In the genomic region with DNA sequence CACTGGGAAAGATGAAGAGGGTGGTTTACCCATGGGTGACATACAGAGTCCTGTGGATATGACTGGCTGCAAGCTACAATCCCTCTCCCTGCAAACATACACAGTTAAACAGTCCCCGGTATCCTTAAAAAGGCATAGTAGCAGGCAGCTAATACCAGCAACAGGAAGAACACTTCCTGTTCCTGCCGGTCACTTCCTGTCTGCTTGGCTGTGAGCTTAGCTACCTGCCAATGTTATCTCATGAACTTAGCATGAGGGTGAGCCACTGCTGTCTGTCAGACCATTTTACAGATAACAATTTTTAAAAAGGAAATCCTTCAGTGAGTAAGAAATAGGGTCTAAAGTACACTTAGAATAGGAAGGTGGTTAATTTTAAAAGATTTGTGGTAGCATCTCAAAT, we compare ENCODE assay signal across 23 mouse cellular contexts.
A peak's percentile ranks its signal among the peaks of the same experiment; 100 is the strongest.
DNase-seq lines count a peak whose midpoint lies in the region; ATAC-seq and TF ChIP-seq lines count a peak whose summit lies in the region.
"Had no signal": no experiment of that assay in that cellular context is flagged by ENCODE, and none has a peak within 500 bp of the region (broad histone marks: within the 10 kb centered on the region; RNA-seq: fewer than 3 reads in every experiment).

No protein-coding gene starts in this region.

- no peaks in the 10 kb centered on the region for H3K27me3 ChIP-seq in lung, embryonic 14.5 days (ENCODE audit: insufficient read depth, low read length)
- H3K27me3 ChIP-seq in MEL (ENCODE audit: control insufficient read depth in 1 of 2, insufficient read depth in 2 of 2, low read length in 2 of 2), result no peaks in the 10 kb centered on the region
- H3K27me3 ChIP-seq in splenic B cell, adult 2 months (ENCODE audit: control insufficient read depth, insufficient read depth, low read length, poor library complexity, severe bottlenecking), result no peaks in the 10 kb centered on the region
- H3K27me3 ChIP-seq in midbrain, embryonic 15.5 days (replicated peaks), result no peaks in the 10 kb centered on the region
- H3K27me3 ChIP-seq: liver, embryonic 12.5 days; lung, embryonic 15.5 days; midbrain, embryonic 13.5 days had no signal

- no peaks in the 10 kb centered on the region for H3K79me2 ChIP-seq in MEL (ENCODE audit: control insufficient read depth, insufficient read depth, low read length, poor library complexity)

- TF ChIP-seq CTCF in lung, embryonic 14.5 days (IDR thresholded peaks at IDR 0.05; ENCODE audit: low read depth), result no peak
- TF ChIP-seq CTCF in MEL (IDR thresholded peaks at IDR 0.05 in 2 of 3, conservative IDR thresholded peaks at IDR 0.05 in 1 of 3; ENCODE audit: control insufficient read depth in 1 of 3, insufficient read depth in 1 of 3, low read depth in 2 of 3, low read length in 3 of 3, poor library complexity in 1 of 3, severe bottlenecking in 1 of 3), result no peak

- TF ChIP-seq EP300 in MEL (IDR thresholded peaks at IDR 0.05; ENCODE audit: low read depth in 1 of 2, low read length in 2 of 2), result peak; percentile 63 to 80

- H3K4me2 ChIP-seq in lung, embryonic 14.5 days, result no peak overlapping the region
- H3K4me2 ChIP-seq in midbrain, embryonic 15.5 days, result no peak overlapping the region
- H3K4me2 ChIP-seq: heart, embryonic 11.5 days; hindbrain, embryonic 14.5 days; liver, embryonic 12.5 days; lung, embryonic 15.5 days; midbrain, embryonic 13.5 days had no signal

- DNase-seq in lung, embryonic 14.5 days, result peak; percentile 10
- no peak for DNase-seq in lung, postnatal 25 days (ENCODE audit: low spot score)
- peak; percentile 67 for DNase-seq in MEL (ENCODE audit: low read depth, low spot score)
- peak; percentile 24 for DNase-seq in splenic B cell, adult 2 months (ENCODE audit: low read depth, low spot score)
- no peak for DNase-seq in adrenal gland, adult 8-10 months
- DNase-seq: cerebellum, adult 9-10 months; embryo, embryonic 11 days; forebrain, postnatal 0 days; gastrocnemius, postnatal 36 days; heart, postnatal 14 days had no signal

- no peak overlapping the region for H3K27ac ChIP-seq in lung, embryonic 14.5 days (ENCODE audit: low read depth)
- peak overlapping the region; percentile 42 for H3K27ac ChIP-seq in MEL (ENCODE audit: control insufficient read depth, low read depth, low read length)
- H3K27ac ChIP-seq in midbrain, embryonic 15.5 days, result no peak overlapping the region
- H3K27ac ChIP-seq: hindbrain, embryonic 14.5 days; kidney, postnatal 0 days; layer of hippocampus, adult 2 months; left cerebral cortex, adult 2 months; liver, embryonic 12.5 days; lung, embryonic 15.5 days; macrophage; midbrain, embryonic 13.5 days had no signal

- no peak overlapping the region for H3K9ac ChIP-seq in lung, embryonic 14.5 days
- H3K9ac ChIP-seq in MEL (ENCODE audit: control insufficient read depth, low read depth, low read length, poor library complexity, severe bottlenecking), result no peak overlapping the region
- no peak overlapping the region for H3K9ac ChIP-seq in midbrain, embryonic 15.5 days
- H3K9ac ChIP-seq: forebrain, postnatal 0 days; hindbrain, embryonic 14.5 days; liver, embryonic 12.5 days; lung, embryonic 15.5 days; midbrain, embryonic 13.5 days had no signal

- no peak overlapping the region for H3K4me3 ChIP-seq in lung, embryonic 14.5 days (ENCODE audit: low read depth, low read length)
- H3K4me3 ChIP-seq in MEL (ENCODE audit: control insufficient read depth in 1 of 2, insufficient read depth in 1 of 2, low read depth in 2 of 2, low read length in 2 of 2), result no peak overlapping the region
- H3K4me3 ChIP-seq in midbrain, embryonic 15.5 days, result no peak overlapping the region
- H3K4me3 ChIP-seq: layer of hippocampus, adult 2 months; left cerebral cortex, adult 2 months; liver, embryonic 12.5 days; lung, embryonic 15.5 days; midbrain, embryonic 13.5 days had no signal

- ATAC-seq in lung, embryonic 14.5 days (ENCODE audit: insufficient read depth), result no peak
- ATAC-seq in hematopoietic stem cell, adult 5-6 weeks (replicated peaks in 1 of 2; ENCODE audit: insufficient read depth in 1 of 2, low FRiP score in 2 of 2, low TSS enrichment in 1 of 2, low read depth in 1 of 2, poor library complexity in 2 of 2, severe bottlenecking in 2 of 2), result peak; percentile 29 to 47; a peak in 2 of 4 replicates
- no peak for ATAC-seq in midbrain, embryonic 15.5 days (replicated peaks)
- ATAC-seq: forebrain, postnatal 0 days; intestine, embryonic 16.5 days; liver, embryonic 12.5 days; midbrain, embryonic 13.5 days had no signal

- no peak for TF ChIP-seq RAD21 in MEL (IDR thresholded peaks at IDR 0.05; ENCODE audit: low read depth, low read length)

- H3K9me3 ChIP-seq in lung, embryonic 14.5 days (ENCODE audit: low read depth, low read length), result no peaks in the 10 kb centered on the region
- no peaks in the 10 kb centered on the region for H3K9me3 ChIP-seq in MEL (replicated peaks; ENCODE audit: insufficient read depth, low read length)
- no peaks in the 10 kb centered on the region for H3K9me3 ChIP-seq in midbrain, embryonic 15.5 days
- H3K9me3 ChIP-seq: liver, embryonic 12.5 days; lung, embryonic 15.5 days; midbrain, embryonic 13.5 days had no signal

- WGBS in lung, embryonic 14.5 days, result 63% methylated on average over 2 of the region's 2 CpGs
- 85% methylated on average over 2 of the region's 2 CpGs for WGBS in midbrain, embryonic 15.5 days

- H3K4me1 ChIP-seq in lung, embryonic 14.5 days (ENCODE audit: insufficient read depth), result no peaks in the 10 kb centered on the region
- peaks cover 12 to 17% of the 10 kb centered on the region in 2 experiments for H3K4me1 ChIP-seq in MEL (ENCODE audit: control insufficient read depth in 1 of 2, insufficient read depth in 2 of 2, low read length in 2 of 2)
- H3K4me1 ChIP-seq in midbrain, embryonic 15.5 days, result no peaks in the 10 kb centered on the region
- H3K4me1 ChIP-seq: liver, embryonic 12.5 days; lung, embryonic 15.5 days; midbrain, embryonic 13.5 days had no signal

- no peaks in the 10 kb centered on the region for H3K36me3 ChIP-seq in lung, embryonic 14.5 days (ENCODE audit: insufficient read depth)
- peaks cover 0 to 23% of the 10 kb centered on the region in 2 experiments; a peak in 3 of 4 replicates for H3K36me3 ChIP-seq in MEL (ENCODE audit: control insufficient read depth in 1 of 2, insufficient read depth in 2 of 2, low read length in 2 of 2)
- no peaks in the 10 kb centered on the region; the same call in none of the 2 replicates for H3K36me3 ChIP-seq in splenic B cell, adult 2 months (ENCODE audit: control insufficient read depth, insufficient read depth, low read length, poor library complexity, severe bottlenecking)
- no peaks in the 10 kb centered on the region for H3K36me3 ChIP-seq in midbrain, embryonic 15.5 days (replicated peaks)
- H3K36me3 ChIP-seq: G1E; liver, embryonic 12.5 days; lung, embryonic 15.5 days; midbrain, embryonic 13.5 days had no signal

- TF ChIP-seq POLR2A in MEL (IDR thresholded peaks at IDR 0.05; ENCODE audit: control insufficient read depth in 1 of 2, insufficient read depth in 1 of 2, low read depth in 1 of 2, low read length in 2 of 2, poor library complexity in 1 of 2), result no peak

TF ChIP-seq in MEL, 35 proteins besides CTCF, POLR2A, EP300 and RAD21:
- TF ChIP-seq GATA1 (IDR thresholded peaks at IDR 0.05; ENCODE audit: low read depth, low read length) (peak; percentile 73), TAL1 (IDR thresholded peaks at IDR 0.05; ENCODE audit: low read length) (0 out of 2 replicates have a peak, but pooled peaks have one; percentile 12), NRF1 (IDR thresholded peaks at IDR 0.05; ENCODE audit: insufficient read depth, low read depth, low read length, poor library complexity, severe bottlenecking) (no peak), TCF12 (IDR thresholded peaks at IDR 0.05; ENCODE audit: low read depth, low read length) (peak; percentile 46; the same call in 1 of the 2 replicates), BHLHE40 (IDR thresholded peaks at IDR 0.05; ENCODE audit: borderline replicate concordance, low read depth, low read length) (no peak), HCFC1 (IDR thresholded peaks at IDR 0.05; ENCODE audit: low read depth, low read length) (0 out of 2 replicates have a peak, but pooled peaks have one; percentile 44), ELF1 (IDR thresholded peaks at IDR 0.05; ENCODE audit: low read depth, low read length) (peak; percentile 81), USF2 (IDR thresholded peaks at IDR 0.05; ENCODE audit: borderline replicate concordance in 1 of 2, insufficient read depth in 1 of 2, low read depth in 1 of 2, low read length in 2 of 2) (no peak), ETS1 (IDR thresholded peaks at IDR 0.05; ENCODE audit: low read depth, low read length) (0 out of 2 replicates have a peak, but pooled peaks have one; percentile 48), SIN3A (IDR thresholded peaks at IDR 0.05; ENCODE audit: low read length) (0 out of 2 replicates have a peak, but pooled peaks have one; percentile 31), MYC (IDR thresholded peaks at IDR 0.05; ENCODE audit: low read depth, low read length) (0 out of 2 replicates have a peak, but pooled peaks have one; percentile 34), MAZ (IDR thresholded peaks at IDR 0.05; ENCODE audit: low read depth, low read length) (no peak), RCOR1 (IDR thresholded peaks at IDR 0.05; ENCODE audit: low read depth, low read length) (peak; percentile 58; the same call in 1 of the 2 replicates)
TF ChIP-seq in MEL: peak in this region for 9.

Comparison
In these comparisons a context has a peak if more than half of its experiments do, and no peak if none do; other contexts are left out.
1. DNase-seq: peak in lung, embryonic 14.5 days (single experiment), MEL (single experiment) and splenic B cell, adult 2 months (single experiment); none in lung, postnatal 25 days (single experiment) and adrenal gland, adult 8-10 months (single experiment).
2. ATAC-seq: peak in hematopoietic stem cell, adult 5-6 weeks (2 of 2); none in lung, embryonic 14.5 days (single experiment) and midbrain, embryonic 15.5 days (single experiment).